Mouse (Mus musculus) hindbrain, embryonic 11.5 days (tissue): Measurements from ENCODE around the gene Slc39a8. TPM values are rescaled to one million over a fixed set of nuclear protein-coding genes. Genes with fewer than 3 reads are reported as not detected.

Experiments
- ATAC-seq: fragments of 200-750 bp; cut with Nextera tagmentation; 2 replicates; pipeline ENCODE4 v1.8.0; 2017; ENCODE audit warnings: mild to moderate bottlenecking, moderate TSS enrichment, moderate library complexity; ENCODE audit not compliant: low FRiP score
- DNase-seq: peaks from one replicate; pipeline ENCODE4 v3.0.0-alpha.2; 2015; ENCODE audit warnings: low spot score
- H3K27ac ChIP-seq: fragments of 300-500 bp; sonication (generic); 2 replicates; pipeline ENCODE4 v1.5.1; 2014; ENCODE audit warnings: mild to moderate bottlenecking, low read depth, low read length
- H3K27me3 ChIP-seq: fragments of 300-500 bp; sonication (generic); 2 replicates; pipeline ENCODE4 v1.6.1; 2014; ENCODE audit warnings: mild to moderate bottlenecking, low read length, moderate library complexity, mixed read lengths; ENCODE audit not compliant: control insufficient read depth, insufficient read depth
- H3K36me3 ChIP-seq: fragments of 300-500 bp; sonication (generic); 2 replicates; pipeline ENCODE4 v1.6.1; 2014; ENCODE audit warnings: mild to moderate bottlenecking, low read length, moderate library complexity, mixed read lengths; ENCODE audit not compliant: control insufficient read depth, insufficient read depth
- H3K4me1 ChIP-seq: fragments of 300-500 bp; sonication (generic); replicated peaks from 2 replicates; pipeline ENCODE4 v1.6.1; 2014; ENCODE audit warnings: low read length, mixed read lengths; ENCODE audit not compliant: control insufficient read depth, insufficient read depth
- H3K4me2 ChIP-seq: fragments of 300-500 bp; sonication (generic); replicated peaks from 2 replicates; pipeline ENCODE4 v1.6.1; 2014; ENCODE audit warnings: mild to moderate bottlenecking, low read depth, low read length
- H3K4me3 ChIP-seq: fragments of 300-500 bp; sonication (generic); 2 replicates; pipeline ENCODE4 v1.5.1; 2014; ENCODE audit warnings: low read depth, low read length
- H3K9ac ChIP-seq: fragments of 300-500 bp; sonication (generic); 2 replicates; pipeline ENCODE4 v1.6.1; 2014; ENCODE audit warnings: low read depth, low read length
- H3K9me3 ChIP-seq: fragments of 300-500 bp; sonication (generic); 2 replicates; pipeline ENCODE4 v1.6.1; 2016; ENCODE audit warnings: low read length; ENCODE audit not compliant: control insufficient read depth
- whole genome bisulfite sequencing: fragments of 180-500 bp; shearing (Covaris S2); extraction: QIAGEN DNeasy Blood & Tissue Kit; methylation state at CpG from one replicate; pipeline ENCODE4 v1.1.7; 2014; 5-methylcytosine and 5-hydroxymethylcytosine counted together
- polyA plus RNA-seq: library from polyadenylated mRNA; unstranded; fragments of >200 nt; fragmentation: Nextera tagmentation; extraction: Ambion mirVana; gene quantifications from 2 replicates; pipeline ENCODE4 v1.2.1, GENCODE M21; 2014

Slc39a8 gene
- polyA plus RNA-seq, 1 experiment from 2014 or later = 23.3 TPM

- H3K4me1 ChIP-seq = no peaks in the 10 kb centered on the region
- no peaks in the 10 kb centered on the region for H3K9me3 ChIP-seq
- 84% methylated on average over 3 of the region's 3 CpGs for WGBS
- H3K27me3 ChIP-seq = no peaks in the 10 kb centered on the region
- DNase-seq = no peak
- H3K36me3 ChIP-seq = no peaks in the 10 kb centered on the region
- H3K9ac ChIP-seq = no peak overlapping the region
- H3K27ac ChIP-seq = no peak overlapping the region
- H3K4me2 ChIP-seq = no peak overlapping the region
- no peak for ATAC-seq
- H3K4me3 ChIP-seq = no peak overlapping the region
Measured at GRCm38 (mm10) chr3:135907028-135907427, 81.9 kb downstream of the Slc39a8 start.

GRCm38 (mm10) chr3:135915941-135916340 is 90.9 kb downstream of the Slc39a8 start:
- Histone ChIP-seq H3K9me3 (no peaks in the 10 kb centered on the region), H3K27ac (no peak overlapping the region), H3K4me2 (no peak overlapping the region), H3K27me3 (no peaks in the 10 kb centered on the region), H3K36me3 (no peaks in the 10 kb centered on the region), H3K4me1 (no peaks in the 10 kb centered on the region), H3K4me3 (no peak overlapping the region), H3K9ac (no peak overlapping the region)
- no peak for DNase-seq
- 92% methylated on average over 4 of the region's 4 CpGs for WGBS
- ATAC-seq = no peak

GRCm38 (mm10) chr3:135918566-135919180 is 93.6 kb downstream of the Slc39a8 start:
- no peaks in the 10 kb centered on the region for H3K27me3 ChIP-seq
- H3K27ac ChIP-seq = no peak overlapping the region
- H3K4me1 ChIP-seq = no peaks in the 10 kb centered on the region
- 75% methylated on average over 5 of the region's 5 CpGs for WGBS
- no peak overlapping the region for H3K4me3 ChIP-seq
- no peaks in the 10 kb centered on the region for H3K36me3 ChIP-seq
- ATAC-seq (no peak), DNase-seq (no peak)
- no peaks in the 10 kb centered on the region for H3K9me3 ChIP-seq
- H3K9ac ChIP-seq = no peak overlapping the region
- H3K4me2 ChIP-seq = no peak overlapping the region

- H3K9me3 ChIP-seq = no peaks in the 10 kb centered on the region
- DNase-seq (no peak), ATAC-seq (no peak)
- no peaks in the 10 kb centered on the region for H3K27me3 ChIP-seq
- H3K27ac ChIP-seq = no peak overlapping the region
- H3K4me2 ChIP-seq = no peak overlapping the region
- H3K4me3 ChIP-seq = no peak overlapping the region
- H3K36me3 ChIP-seq = no peaks in the 10 kb centered on the region
- no peaks in the 10 kb centered on the region for H3K4me1 ChIP-seq
- no peak overlapping the region for H3K9ac ChIP-seq
- WGBS = 76% methylated on average over 4 of the region's 4 CpGs
Measured at GRCm38 (mm10) chr3:135919305-135919704, 94.2 kb downstream of the Slc39a8 start.

GRCm38 (mm10) chr3:135926729-135927128 is 101.7 kb downstream of the Slc39a8 start:
- ATAC-seq (no peak), DNase-seq (peak; percentile 6)
- Histone ChIP-seq H3K9ac (no peak overlapping the region), H3K27ac (no peak overlapping the region), H3K4me2 (no peak overlapping the region), H3K36me3 (no peaks in the 10 kb centered on the region), H3K4me1 (no peaks in the 10 kb centered on the region), H3K27me3 (no peaks in the 10 kb centered on the region), H3K4me3 (no peak overlapping the region), H3K9me3 (no peaks in the 10 kb centered on the region)
- 31% methylated on average over 1 of the region's 1 CpGs for WGBS

GRCm38 (mm10) chr3:135928184-135928583 is 103.1 kb downstream of the Slc39a8 start:
- H3K9me3 ChIP-seq = no peaks in the 10 kb centered on the region
- 80% methylated on average over 4 of the region's 4 CpGs for WGBS
- no peaks in the 10 kb centered on the region for H3K4me1 ChIP-seq
- H3K9ac ChIP-seq = no peak overlapping the region
- H3K27me3 ChIP-seq = no peaks in the 10 kb centered on the region
- no peak overlapping the region for H3K27ac ChIP-seq
- H3K4me3 ChIP-seq = no peak overlapping the region
- DNase-seq = peak; percentile 9
- ATAC-seq = no peak
- no peaks in the 10 kb centered on the region for H3K36me3 ChIP-seq
- no peak overlapping the region for H3K4me2 ChIP-seq

GRCm38 (mm10) chr3:135937455-135937854 is 112.4 kb downstream of the Slc39a8 start:
- ATAC-seq = no peak
- H3K9me3 ChIP-seq = no peaks in the 10 kb centered on the region
- WGBS = 89% methylated on average over 2 of the region's 2 CpGs

More at GRCm38 (mm10) chr3:135937455-135937854, 112.4 kb downstream of the Slc39a8 start:
- no peaks in the 10 kb centered on the region for H3K36me3 ChIP-seq
- H3K4me3 ChIP-seq = no peak overlapping the region
- H3K4me2 ChIP-seq = no peak overlapping the region
- H3K27ac ChIP-seq = no peak overlapping the region
- no peak for DNase-seq
- no peaks in the 10 kb centered on the region for H3K27me3 ChIP-seq
- no peaks in the 10 kb centered on the region for H3K4me1 ChIP-seq
- no peak overlapping the region for H3K9ac ChIP-seq

Other genes starting within 250 kb of the Slc39a8 start
- gene Nfkb1, start 133.7 kb upstream of the Slc39a8 start, polyA plus RNA-seq = 10.6 and 12.3 TPM in 2 replicates